Mouse (Mus musculus): ENCODE data around the gene Cntfr.
A peak's percentile ranks its signal among the peaks of the same experiment; 100 is the strongest.

Gene Cntfr

DNA sequence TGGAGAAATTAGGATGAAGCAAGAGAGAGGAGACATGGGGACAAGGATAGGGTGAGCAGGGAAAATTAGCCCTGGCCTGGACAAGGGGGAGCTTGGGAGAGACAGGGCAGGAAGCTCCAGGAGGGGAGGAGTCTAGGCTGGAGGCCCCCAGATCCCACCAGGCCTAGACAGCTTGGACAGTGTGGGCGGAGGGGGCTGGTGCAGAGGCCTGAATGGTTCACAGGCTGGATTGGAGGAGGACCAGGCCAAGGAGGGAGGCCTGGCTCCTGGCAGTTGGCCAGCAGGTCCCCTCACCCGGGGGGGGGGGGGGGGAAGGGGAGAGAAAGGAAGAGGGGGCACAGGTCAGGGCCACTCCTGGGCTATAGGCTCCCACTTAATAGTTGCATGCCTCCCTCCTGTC lies 17.6 kb downstream of the Cntfr start:
- no peak for DNase-seq (ENCODE audit: low spot score in 2 of 2)

DNA sequence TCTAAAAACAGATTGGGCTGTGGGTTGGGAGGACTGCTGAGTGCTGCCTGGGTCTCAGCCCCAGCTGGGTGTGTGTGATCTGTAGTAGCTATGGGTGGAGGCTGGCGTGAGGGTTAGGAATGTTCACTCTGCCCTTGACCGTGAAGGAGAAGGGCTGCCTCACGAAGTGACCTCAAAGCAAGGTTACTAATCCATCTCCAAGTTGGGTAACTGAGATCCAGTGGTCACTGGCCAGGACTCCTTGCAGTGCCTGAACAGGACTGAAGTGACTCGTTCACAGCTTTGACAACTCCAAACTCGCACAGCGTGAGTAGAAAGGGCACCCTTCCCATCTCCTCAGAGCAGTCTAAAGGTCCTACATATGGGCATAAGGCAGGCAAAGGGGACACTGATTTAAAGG lies 18.0 kb downstream of the Cntfr start:
- no peak for DNase-seq (ENCODE audit: low spot score in 2 of 2)

DNA sequence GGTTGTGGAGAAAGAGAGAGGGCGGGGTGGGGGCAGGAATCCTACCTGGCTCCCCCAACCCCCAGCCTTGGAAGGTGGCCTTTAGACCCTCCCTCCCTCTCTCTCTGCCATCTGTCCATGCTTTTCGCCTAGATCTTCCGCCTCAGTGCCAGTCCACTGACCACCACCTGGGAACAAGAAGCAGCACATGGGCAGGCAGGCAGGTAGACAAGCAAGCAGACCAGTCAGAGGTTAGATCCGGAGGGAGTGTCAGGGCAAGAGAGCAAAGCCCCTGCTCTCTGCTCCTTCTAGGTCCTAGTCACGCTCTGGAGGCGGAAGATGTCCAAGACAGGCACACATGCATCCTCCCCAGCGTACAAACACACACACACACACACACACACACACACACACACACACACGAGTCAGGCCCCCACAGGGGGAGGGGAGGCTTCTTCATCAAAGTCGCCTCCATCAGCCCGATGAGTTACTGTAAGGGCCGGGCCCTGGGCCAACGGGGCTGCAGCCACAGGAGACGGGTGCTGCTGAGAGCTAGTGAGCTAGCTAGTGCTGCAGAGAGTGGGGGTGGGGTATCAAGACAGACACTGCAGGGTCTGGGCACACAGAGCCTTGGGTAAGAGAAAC lies 19.8 kb downstream of the Cntfr start:
- DNase-seq (ENCODE audit: low spot score in 2 of 2) = no peak

DNA sequence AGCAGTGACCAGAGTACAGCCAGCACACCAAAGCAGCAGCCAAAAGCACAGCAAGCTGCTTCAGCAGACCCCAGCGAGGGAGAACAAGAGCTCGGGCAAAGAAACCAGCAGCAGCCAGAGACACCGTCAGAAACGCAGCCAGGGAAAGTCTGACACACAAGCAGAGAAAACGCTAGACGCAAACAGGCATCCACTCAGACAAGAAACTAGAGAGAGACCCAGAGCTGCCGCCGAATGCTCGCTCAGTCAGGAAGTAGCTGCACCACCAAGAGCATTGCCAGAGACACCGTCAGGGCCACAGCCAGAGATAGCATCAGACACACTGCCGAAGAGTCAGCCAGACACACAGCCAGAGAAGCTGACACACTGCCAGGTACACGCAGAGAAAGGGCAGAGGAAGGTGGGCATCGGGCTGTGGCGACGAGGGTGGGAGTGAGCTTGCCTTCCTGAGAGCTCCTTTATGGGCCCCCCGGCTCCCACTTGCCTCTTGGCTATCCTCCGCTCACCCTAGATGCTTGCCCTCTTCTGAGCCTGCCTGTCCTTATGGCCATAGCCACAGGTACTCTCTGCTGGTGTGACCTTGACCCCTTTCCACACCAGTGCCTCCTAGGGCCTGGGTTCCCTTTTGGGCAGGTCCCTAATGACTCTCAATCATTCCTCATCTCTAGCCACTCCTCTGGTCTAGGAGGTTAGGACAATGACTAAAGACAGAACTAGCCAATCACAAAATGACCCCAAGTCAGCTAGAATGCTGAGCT lies 20.5 kb downstream of the Cntfr start:
- no peak for DNase-seq (ENCODE audit: low spot score in 2 of 2)

DNA sequence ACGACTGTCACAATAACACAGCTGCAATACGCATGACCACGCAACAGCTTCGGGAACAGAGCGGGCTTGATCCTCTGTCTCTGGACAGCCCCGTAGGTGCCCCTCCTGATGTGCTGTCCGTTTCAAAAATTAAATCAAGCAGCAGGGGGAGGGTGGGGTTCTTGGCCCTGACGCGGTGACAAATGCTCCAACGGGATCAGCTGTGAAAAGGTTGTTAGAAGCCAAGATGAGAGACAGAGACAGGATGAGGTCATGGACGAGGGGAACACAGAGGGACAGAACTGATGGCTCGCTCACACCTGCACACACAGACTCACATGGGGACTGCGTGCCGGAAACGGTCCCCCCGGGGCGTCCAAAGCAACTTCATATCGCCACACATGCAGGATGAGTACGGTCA lies 23.7 kb downstream of the Cntfr start:
- DNase-seq (ENCODE audit: low spot score in 2 of 2) = no peak

- no peak for DNase-seq (ENCODE audit: low spot score in 2 of 2)
These were observed 24.3 kb downstream of the Cntfr start for GRCm38 (mm10) chr4:41672522-41672963.

DNA sequence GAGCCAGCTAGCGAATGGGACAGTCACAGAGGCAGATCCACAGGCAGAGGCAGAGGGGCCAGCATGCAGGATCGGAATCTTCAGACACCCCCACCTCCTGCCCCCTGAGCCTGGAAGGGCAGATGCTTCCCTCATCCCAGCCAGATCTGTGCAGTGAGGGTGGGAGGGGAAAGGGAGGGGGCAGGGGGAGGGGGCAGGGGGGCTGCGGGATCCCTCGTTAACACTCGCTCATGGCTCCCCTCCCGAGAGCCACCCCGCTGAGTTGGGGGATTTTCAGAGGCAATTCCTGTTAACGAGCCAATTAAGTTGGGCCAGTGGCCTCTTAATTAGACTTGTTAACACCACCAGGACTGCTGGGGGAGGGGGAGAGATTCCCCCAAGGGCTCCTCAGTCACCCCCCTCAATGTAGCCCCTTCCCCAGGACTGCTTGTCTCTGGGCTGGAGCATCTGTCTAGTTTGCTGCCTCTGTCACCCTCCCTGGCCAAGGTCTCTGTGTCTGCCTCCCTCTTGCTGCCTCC lies 24.9 kb downstream of the Cntfr start:
- DNase-seq (ENCODE audit: low spot score in 2 of 2) = no peak

DNA sequence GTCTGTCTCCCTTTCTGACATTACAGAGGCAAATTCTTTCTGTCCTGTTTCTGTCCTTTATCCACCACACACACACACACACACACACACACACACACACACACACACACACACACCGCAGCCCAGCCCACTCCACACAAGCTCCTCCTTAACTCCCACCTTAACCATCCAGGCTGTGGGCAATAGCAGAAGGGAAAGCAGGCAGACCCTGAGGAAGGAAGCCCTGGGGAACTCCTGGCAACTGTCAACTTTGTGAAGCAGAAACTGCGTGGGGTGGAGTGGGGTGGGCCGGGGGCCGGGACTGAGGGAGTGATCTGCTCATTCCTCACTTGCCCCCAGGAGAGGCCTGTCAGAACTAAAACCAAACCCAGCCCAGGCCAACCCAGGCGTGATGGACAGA lies 25.4 kb downstream of the Cntfr start:
- DNase-seq (ENCODE audit: low spot score in 2 of 2) = no peak

DNA sequence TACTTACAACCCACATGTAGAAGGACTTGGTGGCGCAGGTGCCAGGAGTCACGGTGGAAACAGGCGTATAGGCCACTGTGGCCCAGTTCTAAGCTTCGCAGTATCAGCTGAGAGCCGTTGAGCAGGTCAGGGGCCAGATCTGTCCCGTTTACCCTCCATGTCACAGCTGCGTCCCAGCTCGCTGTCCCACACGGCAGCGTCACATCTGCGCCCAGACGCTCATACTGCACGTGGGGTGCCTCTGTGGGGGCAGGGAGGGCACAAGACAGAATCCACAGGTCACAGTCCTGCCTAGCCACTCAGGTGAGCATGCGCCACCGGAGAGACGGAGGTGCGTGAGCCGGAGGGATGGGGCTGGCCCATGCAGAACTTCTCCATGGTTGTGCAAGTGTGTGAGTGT lies 26.1 kb downstream of the Cntfr start:
- no peak for DNase-seq (ENCODE audit: low spot score in 2 of 2)

DNA sequence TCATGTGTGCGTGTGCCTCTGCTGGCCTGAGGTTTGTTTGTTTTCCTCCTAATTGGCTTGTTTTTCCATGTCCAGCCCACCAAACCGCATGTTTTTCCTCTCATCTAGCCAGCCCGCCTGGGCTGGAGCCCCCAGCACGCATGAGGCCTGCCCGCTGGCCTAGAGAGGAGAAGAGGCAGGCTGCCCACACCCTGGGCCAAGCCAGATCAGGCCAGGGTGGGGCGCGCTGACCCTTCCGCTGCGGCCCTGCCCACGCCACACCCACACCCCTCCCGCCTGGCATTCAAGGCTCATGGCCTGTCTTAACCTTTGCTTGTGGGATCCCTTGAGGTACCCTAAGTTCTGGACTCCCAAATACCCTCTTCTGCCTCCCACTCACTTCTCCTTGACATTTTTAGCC lies 30.2 kb downstream of the Cntfr start:
- no peak for DNase-seq (ENCODE audit: low spot score in 2 of 2)

- no peak for DNase-seq (ENCODE audit: low spot score in 2 of 2)
These were observed 31.7 kb downstream of the Cntfr start for GRCm38 (mm10) chr4:41665009-41665675.

DNA sequence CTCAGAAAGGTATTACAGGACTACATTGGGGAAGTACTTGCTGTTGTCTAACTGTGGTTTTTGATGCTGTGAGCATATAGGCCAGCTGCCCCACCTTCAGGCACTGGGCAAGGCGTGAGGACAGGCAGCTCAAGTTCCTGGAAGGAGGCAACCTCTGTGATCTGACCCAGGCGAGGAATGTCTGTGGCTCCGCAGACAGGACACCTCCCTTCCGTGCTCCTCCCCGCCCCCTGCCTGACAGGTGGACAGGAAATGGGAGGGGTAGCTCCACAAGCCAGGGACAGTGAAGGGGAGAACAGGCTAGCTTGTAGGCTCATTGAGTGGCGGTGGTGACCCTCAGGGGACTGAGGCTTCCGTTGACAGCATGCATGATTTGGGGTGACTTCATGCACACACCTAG lies 32.4 kb downstream of the Cntfr start:
- DNase-seq (ENCODE audit: low spot score in 2 of 2) = no peak

DNA sequence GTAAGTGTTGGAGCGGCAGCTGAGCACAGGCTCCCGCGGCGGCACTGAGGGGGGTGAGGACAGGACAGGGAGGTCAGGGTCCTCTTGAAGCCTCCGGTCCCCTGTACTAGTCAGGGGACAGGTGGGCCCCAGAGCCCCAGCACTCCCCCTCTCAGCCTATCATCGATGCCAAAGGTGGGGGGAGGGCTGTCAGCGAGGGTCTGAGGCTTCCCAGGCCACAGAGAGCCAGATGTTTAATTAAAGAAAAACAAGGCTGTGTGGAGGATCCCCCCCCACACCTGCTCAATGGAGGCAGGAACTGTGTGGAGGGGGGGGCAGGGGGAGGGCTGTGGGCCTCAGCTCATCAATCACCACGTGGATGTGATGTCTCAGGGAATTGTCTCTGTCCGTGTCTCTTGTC lies 33.3 kb downstream of the Cntfr start:
- DNase-seq (ENCODE audit: low spot score in 2 of 2) = no peak

GRCm38 (mm10) chr4:41662723-41663122 lies 34.2 kb downstream of the Cntfr start:
- no peak for DNase-seq (ENCODE audit: low spot score in 2 of 2)

DNA sequence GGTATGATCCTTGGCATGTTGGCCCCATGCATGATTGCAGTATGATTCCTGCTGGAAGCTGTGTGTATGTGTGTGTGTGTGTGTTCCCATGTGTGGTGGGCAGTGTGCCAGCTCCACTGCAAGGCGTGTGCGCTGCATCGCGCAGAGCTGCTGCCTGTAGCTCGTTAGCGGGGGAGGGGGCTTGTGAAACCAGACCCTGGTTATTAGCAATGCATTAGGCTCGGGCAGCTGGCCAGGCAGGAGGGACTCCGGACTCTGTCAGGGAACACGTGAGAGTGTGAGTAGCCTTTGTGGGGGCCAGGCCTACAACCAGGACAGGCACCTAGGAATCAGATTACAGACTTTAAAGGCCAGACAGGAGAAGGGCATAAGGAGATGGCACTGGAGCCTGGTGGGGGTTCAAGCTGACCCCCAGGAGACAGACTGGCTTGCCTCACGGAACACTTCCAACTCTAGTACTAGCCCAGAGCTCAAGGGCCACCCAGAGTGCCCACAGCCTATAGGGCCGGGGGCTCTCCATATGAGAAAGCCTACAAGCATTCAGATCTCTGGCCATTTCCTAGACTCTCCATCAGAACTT lies 35.9 kb downstream of the Cntfr start:
- DNase-seq (ENCODE audit: low spot score in 2 of 2) = no peak

GRCm38 (mm10) chr4:41659556-41659955 lies 37.3 kb downstream of the Cntfr start:
- DNase-seq (ENCODE audit: low spot score in 2 of 2) = no peak

DNA sequence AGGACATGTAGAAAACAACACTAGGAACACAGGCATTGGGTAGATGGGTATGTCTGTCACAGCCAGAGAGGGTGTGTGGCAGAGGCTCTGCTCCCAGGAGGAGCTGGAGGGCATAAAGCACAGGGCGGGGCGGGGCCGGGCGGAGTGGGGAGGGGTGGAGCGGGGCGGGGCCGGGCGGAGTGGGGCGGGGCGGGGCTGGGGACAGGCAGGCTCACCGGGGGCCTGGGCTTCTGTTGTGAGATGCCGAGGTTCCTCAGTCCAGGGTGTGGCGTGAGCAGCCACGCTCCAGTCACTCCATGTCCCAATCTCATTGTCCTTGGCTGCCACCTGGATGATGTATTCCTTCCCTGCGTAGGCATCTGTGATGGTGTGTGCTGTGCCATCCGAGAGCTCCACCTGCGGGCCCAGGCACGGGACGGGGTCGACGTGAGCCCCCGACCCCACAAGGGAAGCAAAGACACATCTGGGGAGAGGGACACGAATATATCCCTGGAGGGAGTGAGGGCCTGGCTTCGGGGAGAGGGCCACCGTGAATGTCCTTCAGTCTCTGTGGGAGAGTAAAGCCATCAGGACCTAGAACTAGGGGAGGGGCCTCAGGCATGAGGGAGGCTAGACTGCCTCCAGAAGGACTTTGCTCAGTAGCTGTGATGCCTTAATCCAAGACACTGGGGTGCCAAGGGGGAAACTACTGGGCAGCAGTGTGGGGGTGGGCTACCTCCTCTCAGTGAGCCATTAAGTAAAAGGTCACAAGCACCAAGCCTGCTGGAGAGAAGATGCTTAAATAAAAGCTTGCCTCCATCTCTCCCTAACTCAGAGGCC lies 38.1 kb downstream of the Cntfr start:
- no peak for DNase-seq (ENCODE audit: low spot score in 2 of 2)

GRCm38 (mm10) chr4:41655525-41655924 lies 41.4 kb downstream of the Cntfr start:
- no peak for DNase-seq (ENCODE audit: low spot score in 2 of 2)

GRCm38 (mm10) chr4:41654217-41654616 lies 42.7 kb downstream of the Cntfr start:
- DNase-seq (ENCODE audit: low spot score in 2 of 2) = peak in 1 of 2 experiments; percentile 14

DNA sequence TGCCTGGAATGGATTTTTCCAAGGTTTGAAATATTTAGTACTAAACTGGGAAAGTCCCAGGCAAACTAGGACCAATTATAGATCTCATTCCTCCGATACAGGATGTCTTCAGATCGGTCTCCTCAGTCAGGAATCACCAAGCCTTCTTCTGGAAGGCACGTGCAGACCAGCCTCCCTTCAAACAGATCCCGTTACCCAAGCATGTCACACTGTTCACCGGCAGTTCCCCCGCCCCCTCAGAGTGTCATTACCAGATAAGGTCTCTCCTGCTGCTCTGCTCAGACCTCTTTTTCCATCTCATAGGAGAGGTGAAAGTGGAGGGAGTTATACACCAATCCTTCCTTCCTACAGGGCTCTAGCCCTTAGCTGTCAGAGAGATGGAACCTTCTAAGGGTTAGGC lies 43.2 kb downstream of the Cntfr start:
- DNase-seq (ENCODE audit: low spot score in 2 of 2) = no peak

GRCm38 (mm10) chr4:41653296-41653695 lies 43.6 kb downstream of the Cntfr start:
- DNase-seq (ENCODE audit: low spot score in 2 of 2) = peak in 1 of 2 experiments; percentile 45

DNA sequence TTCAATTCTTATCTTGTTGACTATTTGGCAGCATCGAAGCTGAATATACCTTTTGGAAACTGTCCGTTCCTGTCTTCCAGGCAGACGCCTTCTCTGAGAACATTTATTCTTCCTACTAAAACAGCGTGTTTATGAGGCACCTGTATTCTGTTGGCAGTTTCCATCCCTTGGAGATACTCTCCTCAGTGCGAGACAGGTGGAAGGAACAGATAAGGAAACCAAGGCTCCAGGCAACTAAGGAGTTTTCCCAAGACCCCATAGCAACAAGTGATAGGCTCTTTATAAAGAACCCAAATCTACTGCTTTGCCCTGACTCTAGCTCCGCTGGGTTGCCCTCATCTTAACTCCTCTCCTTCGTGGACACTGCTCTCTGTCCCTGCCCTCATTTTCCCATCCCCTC lies 48.3 kb downstream of the Cntfr start:
- no peak for DNase-seq (ENCODE audit: low spot score in 2 of 2)

Measured in spleen, postnatal 14 days (tissue).